Mouse (Mus musculus) cerebellum, adult 9-11 months (tissue): ENCODE results near the gene Zfp654.
A peak's percentile ranks its signal among the peaks of the same experiment; 100 is the strongest.

ENCODE experiments used
- DNase-seq: peaks from one replicate; pipeline ENCODE4 v3.0.0; 2022

Gene Zfp654

DNA sequence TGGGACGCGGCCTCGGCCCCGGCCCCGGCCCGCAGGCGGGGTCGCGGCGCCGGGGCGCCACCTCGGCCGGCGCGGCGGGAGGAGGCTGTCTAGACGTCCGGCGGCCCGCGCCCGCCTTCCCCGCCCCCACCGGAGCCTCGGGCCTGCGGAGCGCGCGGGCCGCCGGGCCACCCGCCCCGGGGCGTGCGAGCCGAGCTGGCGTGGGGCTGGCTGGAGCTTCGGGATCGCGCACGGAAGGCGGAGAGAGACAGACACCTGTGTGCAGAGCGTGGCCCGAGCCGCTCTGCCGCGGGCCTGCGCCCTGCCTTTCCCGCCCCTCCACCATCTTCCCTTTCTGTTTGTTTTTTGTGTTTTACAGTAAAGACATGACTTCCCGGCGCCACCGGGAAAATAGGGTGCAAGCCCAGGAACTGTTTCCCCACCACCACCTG is 1.0 kb upstream of the Zfp654 start:
- DNase-seq: peak; percentile 68

DNA sequence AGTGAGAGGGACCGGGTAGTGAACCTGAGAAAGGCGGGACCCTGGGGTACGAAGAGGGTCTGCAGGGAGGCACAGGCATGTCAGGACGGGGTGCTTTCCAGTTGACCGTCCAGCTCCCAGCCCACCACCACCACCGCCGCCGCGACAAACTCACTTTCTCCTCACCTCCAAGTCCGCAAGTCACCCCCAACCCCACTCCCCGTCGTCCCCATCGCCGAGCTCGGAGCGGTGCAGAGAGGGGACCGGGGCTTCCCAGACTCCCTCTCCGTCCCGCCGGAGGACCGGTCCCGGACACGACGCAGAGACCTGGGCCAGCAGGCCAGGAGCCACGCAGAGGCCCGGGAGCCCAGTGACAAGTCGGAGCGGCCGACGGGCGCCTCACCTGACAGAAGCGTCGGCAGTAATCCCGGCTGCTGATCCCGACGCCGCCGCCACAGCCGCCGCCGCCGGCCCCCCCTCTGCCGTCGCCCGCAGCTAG is 328 bp downstream of the Zfp654 start:
- no peak for DNase-seq

GRCm38 (mm10) chr16:64850287-64851084 is 966 bp downstream of the Zfp654 start:
- DNase-seq: peak; percentile 79

DNA sequence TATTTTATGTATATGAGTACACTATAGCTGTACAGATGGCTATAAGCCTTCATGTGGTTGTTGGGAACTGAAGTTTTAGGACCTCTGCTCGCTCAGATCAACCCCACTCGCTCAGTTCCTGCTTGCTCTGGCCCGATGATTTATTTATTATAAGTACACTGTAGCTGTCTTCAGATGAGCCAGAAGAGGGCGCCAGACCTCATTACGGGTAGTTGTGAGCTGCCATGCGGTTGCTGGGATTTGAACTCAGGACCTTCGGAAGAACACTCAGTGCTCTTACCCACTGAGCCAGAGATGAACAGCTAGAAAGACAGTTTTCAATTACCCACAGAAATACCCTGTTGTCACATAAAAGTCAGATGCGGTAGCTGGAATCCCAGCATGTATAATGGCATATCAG is 5.5 kb downstream of the Zfp654 start:
- DNase-seq: no peak

DNA sequence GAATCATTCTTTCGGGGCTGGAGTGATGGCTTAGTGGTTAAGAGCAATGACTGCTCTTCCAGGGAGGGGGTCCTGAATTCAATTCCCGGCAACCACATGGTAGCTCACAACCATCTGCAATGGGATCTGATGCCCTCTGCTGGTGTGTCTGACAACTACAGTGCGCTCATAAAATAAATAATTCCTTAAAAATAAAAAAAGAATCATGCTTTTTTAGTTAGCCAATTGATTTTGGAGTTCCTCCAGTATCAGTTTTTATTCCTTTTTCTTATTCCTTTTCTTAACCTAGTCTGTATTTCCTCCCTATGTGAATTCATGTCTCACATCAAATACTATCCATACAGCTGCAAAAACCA is 9.1 kb downstream of the Zfp654 start:
- no peak for DNase-seq

DNA sequence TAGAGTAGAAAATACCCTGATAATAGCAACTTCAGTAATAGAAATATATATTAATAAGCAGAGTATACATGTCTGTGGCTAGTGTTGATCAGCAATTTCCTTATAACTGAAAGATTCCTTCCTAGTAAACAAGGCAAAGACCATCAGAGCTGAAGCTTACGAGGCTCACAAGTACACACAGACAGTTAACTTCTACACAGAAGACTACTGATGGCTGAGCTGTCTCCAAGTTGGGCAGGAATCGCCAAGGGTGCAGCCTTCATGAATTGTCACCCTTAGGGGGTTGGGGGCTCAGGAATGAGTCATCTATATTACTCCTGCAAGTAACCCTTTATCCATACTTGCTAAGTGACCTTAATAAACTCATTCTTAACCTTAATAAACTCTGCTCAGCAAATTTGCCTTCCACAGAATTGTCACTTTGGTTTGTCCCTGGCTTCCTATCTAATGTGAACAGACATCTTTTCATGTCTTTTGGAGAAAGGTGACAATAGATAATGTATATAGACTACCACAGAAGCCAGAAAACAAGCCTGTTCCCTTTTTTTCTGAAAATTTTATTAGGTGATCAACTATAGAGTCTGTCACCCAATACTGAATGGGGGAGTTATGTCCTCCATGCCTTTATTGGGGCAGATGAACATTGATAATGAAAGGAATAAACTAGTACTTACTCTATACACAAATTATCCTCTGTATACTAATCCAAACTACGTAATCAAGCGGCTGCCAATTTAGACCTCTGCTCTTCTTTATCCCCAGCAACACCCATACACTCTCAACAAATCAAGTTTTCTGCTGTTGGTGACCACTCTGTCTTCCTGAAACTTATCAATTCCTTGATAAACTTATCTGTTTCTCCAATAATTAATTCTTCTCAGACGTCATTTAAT is 9.7 kb downstream of the Zfp654 start:
- no peak for DNase-seq

GRCm38 (mm10) chr16:64836709-64837108 is 14.7 kb downstream of the Zfp654 start:
- DNase-seq: no peak

GRCm38 (mm10) chr16:64835996-64836545 is 15.4 kb downstream of the Zfp654 start:
- no peak for DNase-seq

GRCm38 (mm10) chr16:64830291-64830690 is 21.2 kb downstream of the Zfp654 start:
- no peak for DNase-seq

GRCm38 (mm10) chr16:64824474-64824873 is 27.0 kb downstream of the Zfp654 start:
- DNase-seq: no peak

DNA sequence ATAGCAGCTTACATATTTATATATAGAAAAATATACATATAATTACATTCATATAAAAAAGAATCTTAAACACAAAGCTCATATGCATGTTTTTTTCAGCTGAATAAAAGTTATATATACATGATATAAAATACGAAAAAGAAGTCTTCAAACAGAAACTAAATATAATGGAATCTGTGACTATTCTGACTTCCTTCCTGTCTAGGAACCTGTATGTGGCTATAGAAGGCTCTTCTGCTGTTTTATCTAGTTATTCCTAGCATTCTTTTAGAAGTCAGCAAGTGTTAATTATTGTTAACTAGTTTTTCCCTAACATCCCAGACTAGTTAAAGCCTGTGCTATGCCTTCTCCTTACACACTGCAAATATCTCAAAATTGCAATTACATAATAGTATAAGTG is 27.6 kb downstream of the Zfp654 start:
- no peak for DNase-seq

- DNase-seq: no peak
These were observed 34.2 kb downstream of the Zfp654 start for GRCm38 (mm10) chr16:64817094-64817765.

- no peak for DNase-seq
These were observed 48.4 kb downstream of the Zfp654 start for GRCm38 (mm10) chr16:64803041-64803440.

GRCm38 (mm10) chr16:64801638-64802037 is 49.8 kb downstream of the Zfp654 start:
- DNase-seq: no peak

GRCm38 (mm10) chr16:64800393-64800792 is 51.1 kb downstream of the Zfp654 start:
- no peak for DNase-seq

DNA sequence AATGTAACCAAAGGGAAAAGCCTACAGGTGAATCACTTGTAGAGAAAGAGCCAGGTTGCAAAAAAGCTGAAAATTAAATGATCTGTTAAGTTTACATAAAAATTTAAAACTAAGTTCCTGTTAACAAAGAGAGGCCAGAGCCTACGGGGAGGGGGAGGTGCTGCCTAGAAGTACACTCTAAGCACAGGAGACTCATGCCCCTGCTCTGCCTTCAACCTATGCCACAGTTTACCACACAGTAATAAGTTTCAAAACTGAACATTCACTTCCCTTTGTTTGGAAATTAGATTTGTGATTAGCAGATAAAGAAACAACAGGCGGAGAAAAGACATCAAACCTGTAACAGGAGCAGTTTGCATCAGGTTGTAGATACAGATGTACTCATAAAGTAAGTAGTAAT is 56.6 kb downstream of the Zfp654 start:
- no peak for DNase-seq

DNA sequence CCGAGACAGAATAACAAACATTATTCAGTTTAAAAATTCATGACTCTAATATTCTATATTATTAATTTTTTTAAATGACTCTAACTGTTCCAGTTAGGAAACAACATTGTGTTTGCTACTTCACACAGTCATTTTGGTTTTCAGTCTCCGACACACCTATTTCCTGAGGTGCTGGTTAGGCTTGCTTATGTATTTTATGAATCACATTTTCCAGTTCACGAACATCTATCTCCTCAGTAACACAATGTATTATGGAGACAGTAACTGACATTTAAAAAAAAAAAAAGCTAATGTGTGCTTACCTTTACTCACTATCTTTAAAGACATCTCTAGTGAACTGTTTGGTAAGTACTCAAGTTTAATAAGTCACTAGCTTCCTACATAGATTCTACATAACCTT is 61.7 kb downstream of the Zfp654 start:
- no peak for DNase-seq

DNA sequence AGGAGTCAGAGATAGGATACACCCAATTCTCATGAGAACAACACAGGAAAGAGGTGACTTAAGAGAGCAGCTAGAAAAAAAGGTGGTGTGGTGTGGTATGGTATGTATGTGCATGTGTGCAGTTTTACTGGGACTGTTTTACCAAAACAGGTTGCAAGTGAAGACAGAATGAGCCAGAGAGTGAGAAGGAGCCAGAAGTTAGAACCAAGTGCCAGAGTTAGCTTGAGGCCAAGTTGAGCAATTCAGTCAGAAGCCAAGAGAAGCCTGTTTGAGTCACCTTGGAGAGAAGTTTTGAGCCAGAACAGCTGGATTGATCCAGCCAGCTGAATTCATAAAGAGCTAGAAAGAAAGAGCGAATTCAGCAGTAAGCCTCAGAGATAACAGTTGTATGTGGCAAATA is 75.9 kb downstream of the Zfp654 start:
- no peak for DNase-seq

DNA sequence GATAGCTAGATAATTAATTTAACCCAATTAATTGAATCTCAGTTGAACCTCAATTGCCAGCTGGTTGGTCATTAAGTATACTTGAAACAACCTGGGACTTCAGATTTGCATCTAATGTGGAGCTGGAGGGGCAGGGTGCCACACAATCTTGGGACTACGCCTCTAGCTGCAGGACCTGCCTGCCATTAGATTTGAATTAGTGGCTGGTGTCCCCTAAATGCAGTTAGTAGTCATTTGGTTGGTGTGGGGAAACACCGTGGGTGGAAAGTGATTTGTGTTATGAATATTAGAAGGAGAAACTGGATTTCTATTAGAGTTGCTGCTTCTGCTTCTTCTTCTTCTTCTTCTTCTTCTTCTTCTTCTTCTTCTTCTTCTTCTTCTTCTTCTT is 80.0 kb downstream of the Zfp654 start:
- peak; percentile 33 for DNase-seq

DNA sequence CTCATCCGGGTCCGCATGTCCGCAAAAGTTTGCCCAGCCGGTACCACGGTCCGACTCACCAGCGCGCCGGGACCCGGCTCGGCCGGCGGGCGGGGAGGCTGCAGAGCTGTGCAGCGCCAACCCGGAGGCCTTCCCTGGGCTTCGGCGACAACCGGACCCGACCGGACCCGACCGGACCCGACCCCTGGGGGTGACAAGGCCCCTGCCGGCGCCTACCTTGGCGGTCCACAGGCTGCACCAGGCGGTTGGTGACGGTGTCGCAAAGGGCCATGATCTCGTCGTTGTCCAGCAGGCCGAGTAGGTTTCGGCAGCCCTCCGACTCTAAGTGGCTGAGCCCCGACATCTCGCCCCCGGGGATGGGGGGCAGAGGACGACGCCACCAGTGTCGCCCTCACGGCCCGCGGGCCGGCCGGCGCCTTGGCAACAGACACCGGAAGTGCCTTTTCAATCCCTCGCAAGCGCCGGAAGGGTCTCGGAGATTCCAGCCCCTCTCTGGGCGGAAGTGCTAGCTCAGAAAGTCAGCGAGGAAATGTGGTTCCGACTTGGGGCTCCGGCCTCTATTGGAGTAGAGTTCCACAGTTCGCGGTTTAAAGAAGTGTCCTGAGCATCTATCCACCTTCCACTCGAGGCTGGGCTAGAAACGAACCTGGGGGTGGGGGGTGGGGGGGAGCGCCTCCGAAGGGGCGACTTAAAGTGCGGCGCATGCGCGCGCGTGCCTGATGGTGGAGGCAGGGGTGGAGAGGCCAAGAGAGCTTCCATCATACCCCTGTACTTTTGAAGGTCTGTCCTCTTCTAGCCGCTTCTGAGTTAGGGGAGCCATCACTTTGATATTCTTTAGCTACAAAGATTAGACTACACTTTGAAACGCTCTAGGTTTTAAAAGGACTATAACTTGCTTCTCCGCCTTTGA is 80.7 kb downstream of the Zfp654 start, which contains the start of gene 4930453N24Rik:
Gene 4930453N24Rik, minus strand, starts transcription at position 641 of the 910 bp plus-strand sequence.
- DNase-seq: peak; percentile 88

DNA sequence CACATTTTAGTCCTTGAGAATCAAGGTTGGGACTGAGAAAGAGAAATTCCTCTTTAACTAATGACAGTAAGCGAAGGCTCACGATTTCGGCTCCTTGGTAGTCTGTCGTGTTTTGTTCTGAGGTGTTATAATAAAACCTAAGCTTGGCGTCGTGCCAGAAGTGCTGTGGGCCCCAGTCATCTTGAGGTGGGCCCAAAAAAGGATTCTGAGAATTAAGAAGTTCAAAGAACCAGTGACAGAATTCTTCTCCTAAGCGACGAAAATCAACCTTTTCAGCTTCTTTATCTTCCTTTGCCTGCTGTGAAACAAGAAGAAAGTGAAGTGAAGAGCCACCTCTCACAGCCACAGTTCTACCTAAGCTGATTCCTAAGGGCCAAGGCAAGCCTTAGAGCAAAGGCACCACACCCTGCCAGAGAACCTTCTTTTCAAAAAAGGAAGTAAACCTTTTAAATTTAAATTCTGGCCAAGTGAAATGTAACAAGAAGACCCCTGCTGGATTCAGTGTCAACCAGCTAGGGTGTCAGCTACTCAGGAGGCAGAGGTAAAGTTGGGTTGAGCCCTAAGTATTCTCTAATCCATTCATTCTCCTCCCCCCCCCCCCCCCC is 84.7 kb downstream of the Zfp654 start:
- no peak for DNase-seq
